Mouse (Mus musculus): ENCODE results near the gene Rapgef1.

- TF ChIP-seq CTCF (IDR thresholded peaks at IDR 0.05; ENCODE audit: extremely low read depth, insufficient read depth, low read length) (no peak), POLR2A (IDR thresholded peaks at IDR 0.05; ENCODE audit: extremely low read depth, insufficient read depth, low read length) (peak; percentile 73)
Measured at GRCm38 (mm10) chr2:29787937-29788681, 168.6 kb downstream of the Rapgef1 start, which contains the start of gene Trub2.

Measured in cortical plate, adult 2 months (tissue).